Mouse (Mus musculus): ENCODE data around the gene Cacna1i. TPM values are rescaled to one million over a fixed set of nuclear protein-coding genes. Genes with fewer than 3 reads are reported as not detected.

Cacna1i gene
- polyA plus RNA-seq, 1 experiment from 2014 or later = not detected

- Histone ChIP-seq H3K9ac (ENCODE audit: low read depth, low read length) (no peak overlapping the region), H3K27me3 (ENCODE audit: control insufficient read depth, insufficient read depth, low read depth, low read length) (peaks cover 55% of the 10 kb centered on the region), H3K36me3 (ENCODE audit: control insufficient read depth, insufficient read depth) (no peaks in the 10 kb centered on the region), H3K4me2 (ENCODE audit: low read depth, low read length) (no peak overlapping the region), H3K4me3 (ENCODE audit: low read depth, low read length) (no peak overlapping the region), H3K4me1 (ENCODE audit: control insufficient read depth, low read depth, low read length) (peaks cover 3% of the 10 kb centered on the region; the same call in 1 of the 2 replicates), H3K9me3 (replicated peaks; ENCODE audit: control insufficient read depth, low read length) (no peaks in the 10 kb centered on the region), H3K27ac (ENCODE audit: low read length) (no peak overlapping the region)
- no peak for ATAC-seq (ENCODE audit: low read depth)
- 6% methylated on average over 23 of the region's 23 CpGs for WGBS (ENCODE audit: insufficient replicate concordance)
These were observed 998 bp downstream of the Cacna1i start for GRCm38 (mm10) chr15:80288036-80288435.

GRCm38 (mm10) chr15:80289436-80289835, 2.4 kb downstream of the Cacna1i start:
- no peak for ATAC-seq (ENCODE audit: low read depth)
- H3K9ac ChIP-seq (ENCODE audit: low read depth, low read length) = no peak overlapping the region
- no peaks in the 10 kb centered on the region for H3K36me3 ChIP-seq (ENCODE audit: control insufficient read depth, insufficient read depth)
- peaks cover 3% of the 10 kb centered on the region; the same call in 1 of the 2 replicates for H3K4me1 ChIP-seq (ENCODE audit: control insufficient read depth, low read depth, low read length)
- 4% methylated on average over 10 of the region's 10 CpGs for WGBS (ENCODE audit: insufficient replicate concordance)
- H3K4me3 ChIP-seq (ENCODE audit: low read depth, low read length) = no peak overlapping the region
- H3K27me3 ChIP-seq (ENCODE audit: control insufficient read depth, insufficient read depth, low read depth, low read length) = peaks cover 50% of the 10 kb centered on the region
- H3K27ac ChIP-seq (ENCODE audit: low read length) = no peak overlapping the region
- H3K4me2 ChIP-seq (ENCODE audit: low read depth, low read length) = no peak overlapping the region
- H3K9me3 ChIP-seq (replicated peaks; ENCODE audit: control insufficient read depth, low read length) = no peaks in the 10 kb centered on the region

GRCm38 (mm10) chr15:80297146-80297545, 10.1 kb downstream of the Cacna1i start:
- Histone ChIP-seq H3K27ac (ENCODE audit: low read length) (no peak overlapping the region), H3K4me3 (ENCODE audit: low read depth, low read length) (no peak overlapping the region), H3K4me2 (ENCODE audit: low read depth, low read length) (no peak overlapping the region), H3K36me3 (ENCODE audit: control insufficient read depth, insufficient read depth) (no peaks in the 10 kb centered on the region), H3K9ac (ENCODE audit: low read depth, low read length) (no peak overlapping the region), H3K4me1 (ENCODE audit: control insufficient read depth, low read depth, low read length) (no peaks in the 10 kb centered on the region), H3K9me3 (replicated peaks; ENCODE audit: control insufficient read depth, low read length) (no peaks in the 10 kb centered on the region), H3K27me3 (ENCODE audit: control insufficient read depth, insufficient read depth, low read depth, low read length) (no peaks in the 10 kb centered on the region)
- ATAC-seq (ENCODE audit: low read depth) = no peak
- 80% methylated on average over 1 of the region's 1 CpGs for WGBS (ENCODE audit: insufficient replicate concordance)

DNA sequence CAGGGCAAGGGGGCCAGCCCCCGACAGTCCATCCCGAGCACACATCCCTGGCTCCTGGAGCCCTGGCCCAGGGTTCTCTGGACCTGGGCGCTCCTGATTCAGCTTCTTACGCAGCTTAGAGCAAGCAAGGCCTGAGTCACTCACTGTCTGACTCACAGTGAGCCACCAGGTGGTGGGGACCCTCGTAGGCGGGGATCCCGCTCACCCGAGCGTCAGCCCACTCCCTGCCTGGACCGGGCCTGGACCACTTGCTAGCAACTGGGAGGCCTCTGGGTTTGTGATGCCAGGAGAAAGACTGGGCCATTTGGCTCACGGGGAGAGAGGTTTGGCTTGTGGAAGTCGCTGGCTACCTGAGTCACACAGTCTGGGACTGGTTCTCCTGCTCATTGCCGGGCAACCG, 16.7 kb downstream of the Cacna1i start:
- no peak for ATAC-seq (ENCODE audit: low read depth)
- Histone ChIP-seq H3K36me3 (ENCODE audit: control insufficient read depth, insufficient read depth) (no peaks in the 10 kb centered on the region), H3K4me3 (ENCODE audit: low read depth, low read length) (no peak overlapping the region), H3K4me1 (ENCODE audit: control insufficient read depth, low read depth, low read length) (no peaks in the 10 kb centered on the region), H3K27me3 (ENCODE audit: control insufficient read depth, insufficient read depth, low read depth, low read length) (no peaks in the 10 kb centered on the region), H3K4me2 (ENCODE audit: low read depth, low read length) (no peak overlapping the region), H3K9me3 (replicated peaks; ENCODE audit: control insufficient read depth, low read length) (no peaks in the 10 kb centered on the region), H3K27ac (ENCODE audit: low read length) (no peak overlapping the region), H3K9ac (ENCODE audit: low read depth, low read length) (no peak overlapping the region)
- WGBS (ENCODE audit: insufficient replicate concordance) = 61% methylated on average over 14 of the region's 14 CpGs

DNA sequence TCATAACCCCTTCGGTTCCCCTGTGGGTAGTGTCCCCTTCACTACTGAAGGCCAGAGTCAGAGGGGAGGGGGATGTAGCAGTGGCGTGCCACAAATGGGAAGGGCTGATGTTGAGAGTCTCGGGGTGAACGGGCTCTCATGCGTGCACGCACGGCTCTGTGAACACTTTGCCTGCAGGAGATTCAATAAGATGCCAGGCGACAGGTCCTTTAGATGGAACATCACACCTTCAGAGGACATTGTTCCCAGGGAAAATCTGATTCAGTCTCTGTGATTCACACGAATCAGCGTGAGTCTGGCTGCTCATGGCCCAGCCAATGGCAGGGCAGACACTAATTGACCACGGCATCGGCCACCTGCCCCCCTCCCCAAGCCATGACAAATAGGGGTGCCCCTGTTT, 17.1 kb downstream of the Cacna1i start:
- H3K4me1 ChIP-seq (ENCODE audit: control insufficient read depth, low read depth, low read length) = no peaks in the 10 kb centered on the region
- H3K27me3 ChIP-seq (ENCODE audit: control insufficient read depth, insufficient read depth, low read depth, low read length) = no peaks in the 10 kb centered on the region
- WGBS (ENCODE audit: insufficient replicate concordance) = 77% methylated on average over 12 of the region's 12 CpGs
- no peak overlapping the region for H3K9ac ChIP-seq (ENCODE audit: low read depth, low read length)
- no peak for ATAC-seq (ENCODE audit: low read depth)
- no peaks in the 10 kb centered on the region for H3K9me3 ChIP-seq (replicated peaks; ENCODE audit: control insufficient read depth, low read length)
- H3K27ac ChIP-seq (ENCODE audit: low read length) = no peak overlapping the region
- H3K4me3 ChIP-seq (ENCODE audit: low read depth, low read length) = no peak overlapping the region
- no peaks in the 10 kb centered on the region for H3K36me3 ChIP-seq (ENCODE audit: control insufficient read depth, insufficient read depth)
- no peak overlapping the region for H3K4me2 ChIP-seq (ENCODE audit: low read depth, low read length)

DNA sequence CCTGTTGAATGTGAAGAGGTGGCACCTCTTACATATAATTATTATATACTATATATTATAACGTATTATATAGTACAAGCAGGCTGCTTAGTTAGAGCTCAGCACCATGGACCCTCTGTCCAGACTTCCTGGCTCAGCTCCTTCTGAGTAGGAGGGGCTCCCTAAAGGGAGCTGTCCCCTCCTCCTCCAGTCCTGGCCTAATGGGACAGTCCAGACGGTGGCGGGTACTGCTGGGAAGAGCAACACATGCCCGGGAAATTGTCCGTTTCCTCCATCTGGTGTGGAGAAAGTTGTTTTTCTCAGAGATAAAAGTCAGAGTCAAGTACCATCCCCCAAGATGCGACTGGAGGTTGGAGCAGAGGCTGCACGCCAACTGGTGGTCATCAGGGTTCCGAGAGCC, 19.1 kb downstream of the Cacna1i start:
- 26% methylated on average over 8 of the region's 8 CpGs for WGBS (ENCODE audit: insufficient replicate concordance)
- no peak for ATAC-seq (ENCODE audit: low read depth)
- Histone ChIP-seq H3K9me3 (replicated peaks; ENCODE audit: control insufficient read depth, low read length) (no peaks in the 10 kb centered on the region), H3K36me3 (ENCODE audit: control insufficient read depth, insufficient read depth) (no peaks in the 10 kb centered on the region), H3K9ac (ENCODE audit: low read depth, low read length) (no peak overlapping the region), H3K27me3 (ENCODE audit: control insufficient read depth, insufficient read depth, low read depth, low read length) (no peaks in the 10 kb centered on the region), H3K4me3 (ENCODE audit: low read depth, low read length) (no peak overlapping the region), H3K4me1 (ENCODE audit: control insufficient read depth, low read depth, low read length) (no peaks in the 10 kb centered on the region), H3K27ac (ENCODE audit: low read length) (no peak overlapping the region), H3K4me2 (ENCODE audit: low read depth, low read length) (no peak overlapping the region)

DNA sequence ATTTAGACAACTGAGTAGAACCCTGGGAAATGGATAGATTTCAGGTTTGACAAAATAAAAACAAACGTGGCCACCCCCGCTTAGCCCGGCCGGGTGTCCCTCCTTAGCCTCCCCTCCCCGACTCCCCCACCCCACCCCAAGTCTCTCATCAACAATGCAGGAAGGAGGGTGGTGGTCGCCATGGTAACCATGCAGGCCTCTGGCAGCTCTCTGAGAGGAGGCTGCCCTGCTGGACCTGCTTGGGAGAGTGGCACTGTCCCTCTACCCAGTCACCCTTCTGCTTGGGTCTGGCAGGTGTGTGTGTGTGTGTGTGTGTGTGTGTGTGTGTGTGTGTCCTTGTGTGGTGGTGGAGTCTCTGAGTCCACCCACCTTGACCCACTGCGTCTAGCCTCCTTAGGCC, 27.7 kb downstream of the Cacna1i start:
- Histone ChIP-seq H3K27ac (ENCODE audit: low read length) (no peak overlapping the region), H3K36me3 (ENCODE audit: control insufficient read depth, insufficient read depth) (no peaks in the 10 kb centered on the region), H3K9ac (ENCODE audit: low read depth, low read length) (no peak overlapping the region), H3K4me1 (ENCODE audit: control insufficient read depth, low read depth, low read length) (no peaks in the 10 kb centered on the region), H3K9me3 (replicated peaks; ENCODE audit: control insufficient read depth, low read length) (no peaks in the 10 kb centered on the region), H3K4me3 (ENCODE audit: low read depth, low read length) (no peak overlapping the region), H3K4me2 (ENCODE audit: low read depth, low read length) (no peak overlapping the region), H3K27me3 (ENCODE audit: control insufficient read depth, insufficient read depth, low read depth, low read length) (no peaks in the 10 kb centered on the region)
- 29% methylated on average over 7 of the region's 7 CpGs for WGBS (ENCODE audit: insufficient replicate concordance)
- no peak for ATAC-seq (ENCODE audit: low read depth)

GRCm38 (mm10) chr15:80316966-80317634, 30.1 kb downstream of the Cacna1i start:
- no peak overlapping the region for H3K4me3 ChIP-seq (ENCODE audit: low read depth, low read length)
- H3K36me3 ChIP-seq (ENCODE audit: control insufficient read depth, insufficient read depth) = no peaks in the 10 kb centered on the region
- no peak overlapping the region for H3K4me2 ChIP-seq (ENCODE audit: low read depth, low read length)
- H3K4me1 ChIP-seq (ENCODE audit: control insufficient read depth, low read depth, low read length) = no peaks in the 10 kb centered on the region
- H3K9ac ChIP-seq (ENCODE audit: low read depth, low read length) = no peak overlapping the region
- H3K9me3 ChIP-seq (replicated peaks; ENCODE audit: control insufficient read depth, low read length) = no peaks in the 10 kb centered on the region
- no peak overlapping the region for H3K27ac ChIP-seq (ENCODE audit: low read length)
- H3K27me3 ChIP-seq (ENCODE audit: control insufficient read depth, insufficient read depth, low read depth, low read length) = no peaks in the 10 kb centered on the region
- WGBS (ENCODE audit: insufficient replicate concordance) = 67% methylated on average over 6 of the region's 6 CpGs
- no peak for ATAC-seq (ENCODE audit: low read depth)

DNA sequence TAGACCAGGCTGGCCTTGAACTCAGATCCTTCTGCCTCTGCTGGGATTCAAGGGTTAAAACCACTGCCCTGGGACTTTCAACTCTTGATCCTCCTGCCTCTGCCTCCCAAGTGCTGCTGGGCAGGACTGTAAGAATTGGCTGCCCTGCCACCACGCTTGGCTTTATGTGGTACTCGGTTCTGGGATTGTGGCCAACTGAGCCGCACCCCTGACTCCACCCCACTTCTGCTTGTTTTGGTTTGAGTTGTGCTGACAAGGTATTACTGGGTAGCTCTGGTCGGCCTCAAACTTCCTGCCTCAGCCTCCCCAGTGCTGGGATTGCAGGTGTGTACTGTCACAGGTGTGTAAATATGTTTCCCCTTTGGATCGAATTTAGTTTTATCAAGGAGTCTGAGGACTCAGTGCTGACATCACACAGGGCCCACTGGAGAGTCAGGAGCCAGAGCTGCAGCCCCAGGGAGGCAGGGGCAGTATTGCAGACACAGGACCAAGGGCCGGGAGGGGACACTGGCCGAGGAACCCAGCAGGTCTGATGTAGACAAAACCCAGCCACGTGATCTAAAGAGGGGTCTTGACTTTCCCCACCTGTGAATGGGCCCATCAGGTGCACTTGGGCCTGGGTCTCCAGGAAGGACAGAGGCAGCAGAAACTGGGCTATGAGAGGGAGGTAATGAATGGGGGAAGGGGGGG, 30.9 kb downstream of the Cacna1i start:
- no peak overlapping the region for H3K27ac ChIP-seq (ENCODE audit: low read length)
- no peaks in the 10 kb centered on the region for H3K9me3 ChIP-seq (replicated peaks; ENCODE audit: control insufficient read depth, low read length)
- no peaks in the 10 kb centered on the region for H3K4me1 ChIP-seq (ENCODE audit: control insufficient read depth, low read depth, low read length)
- no peaks in the 10 kb centered on the region for H3K36me3 ChIP-seq (ENCODE audit: control insufficient read depth, insufficient read depth)
- H3K27me3 ChIP-seq (ENCODE audit: control insufficient read depth, insufficient read depth, low read depth, low read length) = no peaks in the 10 kb centered on the region
- 37% methylated on average over 8 of the region's 8 CpGs for WGBS (ENCODE audit: insufficient replicate concordance)
- H3K9ac ChIP-seq (ENCODE audit: low read depth, low read length) = no peak overlapping the region
- no peak for ATAC-seq (ENCODE audit: low read depth)
- no peak overlapping the region for H3K4me3 ChIP-seq (ENCODE audit: low read depth, low read length)
- no peak overlapping the region for H3K4me2 ChIP-seq (ENCODE audit: low read depth, low read length)
